Mouse (Mus musculus) layer of hippocampus, adult 9-10 months (tissue): ENCODE data around the gene Cpm.

Experiments
- DNase-seq: peaks from one replicate; pipeline ENCODE4 v3.0.0; 2022; ENCODE audit warnings: low spot score

Cpm gene

DNA sequence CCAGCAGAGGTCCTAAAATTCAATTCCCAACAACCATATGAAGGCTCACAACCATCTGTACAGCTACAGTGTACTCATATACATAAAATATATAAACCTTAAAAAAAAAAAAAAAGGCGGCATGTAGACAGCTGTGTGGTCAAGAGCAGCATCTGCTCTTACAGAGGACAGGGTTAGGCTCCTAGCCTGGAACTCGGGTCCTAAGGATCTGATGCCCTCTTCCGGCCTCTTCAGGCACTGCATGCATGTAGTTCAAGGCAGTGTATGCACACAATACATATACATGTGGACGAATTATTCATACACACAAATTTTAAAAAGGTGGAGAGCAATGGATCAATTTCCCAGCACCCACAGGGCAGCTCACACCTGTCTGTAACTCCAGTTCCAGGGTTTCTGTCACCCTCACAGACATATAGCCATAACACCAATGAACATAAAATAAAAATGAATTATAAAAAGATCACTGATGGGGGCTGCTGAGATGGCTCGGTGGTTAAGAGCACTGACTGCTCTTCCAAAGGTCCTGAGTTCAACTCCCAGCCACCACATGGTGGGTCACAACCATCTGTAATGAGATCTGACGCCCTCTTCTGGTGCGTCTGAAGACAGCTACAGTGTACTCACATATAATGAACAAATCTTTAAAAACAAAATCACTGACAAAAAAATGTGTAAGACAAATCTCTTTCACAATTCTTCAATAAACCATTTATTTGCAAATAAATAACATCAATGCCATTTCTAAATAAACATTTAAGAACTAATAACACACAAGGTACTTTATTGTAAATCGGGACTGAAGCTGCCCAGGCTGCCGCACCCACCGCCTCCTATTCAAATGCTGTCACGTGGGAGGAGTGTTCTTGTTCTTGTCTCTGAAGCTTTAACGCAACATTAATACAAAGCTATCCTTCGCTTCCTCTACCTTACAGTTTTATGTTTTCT, 59.2 kb downstream of the Cpm start:
- DNase-seq = no peak

DNA sequence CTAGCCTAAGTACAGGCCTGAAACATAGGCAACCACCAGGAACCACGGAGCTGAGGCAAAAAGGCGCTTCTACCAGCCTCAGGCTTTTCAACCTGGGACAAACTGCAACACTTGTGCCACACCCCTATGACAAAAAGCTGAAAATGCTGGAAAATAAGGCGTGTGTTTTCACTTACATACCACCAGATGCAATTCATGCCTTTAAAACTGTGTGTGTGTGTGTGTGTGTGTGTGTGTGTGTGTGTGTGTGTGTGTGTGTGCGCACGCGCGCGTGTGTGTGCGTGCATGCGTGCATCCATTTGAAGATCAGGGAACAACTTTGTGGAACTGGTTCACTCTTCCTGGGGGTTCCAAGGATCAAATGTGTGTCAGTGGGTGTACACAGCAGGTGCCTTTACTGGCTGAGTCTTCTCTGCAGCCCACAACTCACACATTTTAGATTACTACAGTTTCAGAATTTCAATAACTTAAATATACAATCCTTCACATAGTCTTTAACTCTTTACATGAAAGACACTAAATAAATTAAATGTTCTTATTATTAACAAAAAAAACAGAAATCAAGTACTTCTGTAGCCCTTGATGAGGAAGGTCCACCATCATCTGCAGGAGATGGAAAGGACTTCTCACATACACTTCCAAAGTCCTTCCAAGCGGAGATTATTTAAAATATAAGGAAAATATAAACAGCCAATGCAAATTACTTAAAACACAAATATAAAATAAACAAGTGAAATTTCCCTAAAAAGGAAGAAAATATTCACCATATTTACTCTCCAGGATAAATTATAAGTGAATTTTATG, 60.2 kb downstream of the Cpm start:
- DNase-seq = no peak

DNA sequence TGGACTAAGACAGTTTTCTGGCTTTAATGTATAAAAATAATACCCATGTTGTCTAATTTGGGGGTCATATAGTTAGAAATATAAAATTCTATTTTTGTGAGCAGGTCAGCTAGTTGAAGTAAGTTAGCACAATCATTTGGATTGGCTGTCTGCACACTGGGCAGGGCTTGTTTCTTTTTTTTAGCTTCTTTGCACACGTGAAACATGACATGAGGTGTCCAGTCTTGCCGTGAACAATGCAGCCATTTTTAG, 60.7 kb downstream of the Cpm start:
- DNase-seq = no peak

DNA sequence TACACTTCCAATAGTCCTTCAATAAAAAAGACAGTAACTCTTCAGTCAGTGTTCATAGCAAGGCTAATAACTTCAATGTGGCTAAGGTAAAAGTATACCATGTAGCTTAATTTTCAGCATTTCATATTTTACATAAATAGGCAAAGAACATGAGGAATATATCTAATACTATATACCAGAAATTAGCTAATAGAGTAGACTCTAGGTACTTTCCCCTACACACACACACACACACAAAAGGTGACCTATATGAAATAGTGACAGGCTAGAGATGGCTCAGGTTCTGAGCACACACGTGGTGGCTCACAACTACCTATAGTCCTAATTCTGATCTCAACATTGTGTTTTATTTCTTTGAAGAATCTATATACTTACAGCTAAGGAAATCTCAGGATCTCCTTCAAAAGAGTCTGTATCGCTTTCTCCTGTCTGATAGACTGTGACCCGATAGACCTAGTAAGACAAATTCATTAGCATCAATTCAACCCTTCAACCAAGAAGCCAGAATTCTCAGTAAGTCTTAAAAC, 61.5 kb downstream of the Cpm start:
- DNase-seq = no peak

DNA sequence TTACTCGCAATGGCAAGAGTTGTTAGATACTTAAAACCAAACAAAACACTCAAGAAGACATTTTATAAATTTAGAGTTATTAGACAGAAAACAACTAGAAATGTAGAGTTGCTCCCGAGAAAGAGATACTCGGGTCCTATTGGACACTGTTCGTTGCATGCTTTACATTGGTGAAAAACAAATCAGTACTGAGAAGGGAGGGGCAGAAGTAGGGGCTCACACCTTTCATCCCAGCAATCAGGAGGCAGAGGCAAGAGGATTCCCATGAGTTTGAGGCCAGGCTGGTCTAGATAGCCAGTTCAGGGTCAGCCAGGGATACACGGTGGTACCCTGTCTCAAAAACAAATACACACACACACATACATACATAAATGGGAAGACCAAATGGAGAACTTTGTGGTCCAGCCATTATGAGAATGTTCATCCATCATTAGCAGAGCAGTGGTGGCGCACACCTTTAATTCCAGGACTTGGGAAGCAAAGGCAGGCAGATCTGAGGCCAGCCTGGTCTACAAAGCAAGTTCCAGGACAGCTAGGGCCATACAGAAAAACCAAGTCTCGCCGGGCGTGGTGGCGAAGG, 62.2 kb downstream of the Cpm start:
- DNase-seq = no peak

DNA sequence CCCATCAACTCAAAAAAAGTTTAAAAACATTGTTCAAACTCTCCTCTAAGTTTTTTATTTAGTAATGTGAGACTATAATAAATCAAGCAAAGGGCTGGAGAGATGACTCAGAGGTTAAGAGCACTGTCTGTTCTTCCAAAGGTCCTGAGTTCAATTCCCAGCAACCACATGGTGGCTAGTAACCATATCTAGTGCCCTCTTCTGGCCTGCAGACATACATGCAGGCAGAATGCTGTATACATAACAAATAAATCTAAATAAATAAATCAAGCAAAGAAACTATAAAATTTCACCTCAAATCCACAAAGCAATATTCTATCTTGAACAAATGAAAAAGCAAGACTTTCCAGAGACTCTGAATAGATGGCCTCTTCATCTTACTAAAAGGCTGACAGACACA, 62.9 kb downstream of the Cpm start:
- no peak for DNase-seq

DNA sequence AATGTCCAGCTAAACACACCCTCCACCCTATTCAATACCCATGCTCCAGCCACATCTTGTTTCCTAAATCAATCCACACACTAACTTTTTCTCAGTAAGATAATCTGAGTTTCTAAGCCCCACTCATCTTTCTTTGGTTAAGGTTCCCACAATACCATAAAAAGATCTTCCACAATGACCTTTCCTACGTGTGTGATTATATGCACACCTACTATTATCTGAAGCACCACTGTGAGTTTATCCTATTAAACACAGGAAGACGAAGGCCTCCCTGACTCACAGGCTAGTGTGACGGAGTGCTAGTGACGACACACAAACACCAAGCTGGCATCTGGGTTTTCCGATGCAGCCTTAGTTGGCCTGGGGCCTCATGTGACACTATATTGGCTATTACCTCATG, 63.7 kb downstream of the Cpm start:
- DNase-seq = no peak

DNA sequence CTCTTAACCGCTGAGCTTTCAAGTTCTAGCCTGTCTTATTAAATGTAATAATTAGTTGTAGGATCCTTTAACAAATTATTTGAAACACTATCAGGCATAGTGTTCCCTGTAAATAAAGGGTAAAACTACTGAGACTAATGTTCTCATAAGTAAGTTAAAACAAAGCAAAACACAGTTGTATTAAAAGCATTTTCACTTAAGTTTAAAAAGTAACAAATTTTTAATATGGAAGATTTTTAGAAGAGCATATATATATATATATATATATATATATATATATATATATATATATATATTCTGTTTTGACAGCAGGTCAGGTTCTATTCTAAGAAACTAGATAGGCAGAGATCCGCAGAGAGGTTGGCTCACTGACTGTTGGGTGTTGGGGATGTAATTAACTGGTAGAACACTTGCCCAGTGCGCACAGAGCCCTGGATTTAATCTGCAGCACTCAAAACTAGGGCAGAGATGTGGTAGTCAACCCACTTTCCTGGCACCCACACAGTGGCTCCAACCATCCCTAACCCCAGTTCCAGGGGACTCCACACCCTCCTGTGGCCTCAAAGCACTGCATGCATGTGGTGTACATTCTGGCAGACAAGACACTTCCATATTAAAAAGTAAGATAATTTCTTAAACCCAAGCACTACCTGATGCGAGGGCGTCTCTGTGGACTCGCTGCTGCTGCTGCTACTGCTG, 65.1 kb downstream of the Cpm start:
- no peak for DNase-seq

DNA sequence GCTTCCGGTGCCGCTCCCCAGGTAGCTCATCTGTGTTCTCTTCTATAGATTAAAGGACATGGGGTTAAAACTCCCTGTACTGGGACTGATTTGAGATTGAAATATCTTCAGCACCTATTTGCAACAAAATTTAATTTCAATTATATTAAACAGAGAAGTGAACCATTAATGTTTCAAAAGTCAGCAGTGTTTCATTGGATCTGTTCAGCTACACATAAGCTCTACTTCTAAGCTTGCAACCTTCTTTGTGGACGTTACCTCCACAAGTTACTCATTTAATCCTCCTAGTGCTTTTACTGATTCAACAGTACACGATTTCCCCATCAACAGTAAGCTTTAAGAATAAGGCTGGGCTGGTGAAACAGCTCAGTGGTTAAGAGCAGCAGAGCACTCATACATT, 65.7 kb downstream of the Cpm start:
- DNase-seq = no peak

DNA sequence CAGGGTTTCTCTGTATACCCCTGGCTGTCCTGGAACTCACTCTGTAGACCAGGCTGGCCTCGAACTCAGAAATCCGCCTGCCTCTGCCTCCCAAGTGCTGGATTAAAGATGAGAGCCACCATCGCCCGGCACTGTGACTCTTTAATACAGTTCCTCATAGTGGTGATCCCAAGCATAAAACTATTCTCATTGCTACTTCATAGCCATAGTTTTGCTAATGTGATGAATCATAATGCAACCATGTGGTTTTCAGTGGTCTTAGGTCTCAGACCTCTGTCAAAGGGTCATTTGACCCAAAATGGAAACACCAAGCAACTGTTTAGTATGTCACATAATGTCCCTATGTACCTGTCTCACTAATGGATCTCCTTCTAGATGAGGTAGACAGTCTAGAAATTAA, 66.3 kb downstream of the Cpm start:
- DNase-seq = no peak

DNA sequence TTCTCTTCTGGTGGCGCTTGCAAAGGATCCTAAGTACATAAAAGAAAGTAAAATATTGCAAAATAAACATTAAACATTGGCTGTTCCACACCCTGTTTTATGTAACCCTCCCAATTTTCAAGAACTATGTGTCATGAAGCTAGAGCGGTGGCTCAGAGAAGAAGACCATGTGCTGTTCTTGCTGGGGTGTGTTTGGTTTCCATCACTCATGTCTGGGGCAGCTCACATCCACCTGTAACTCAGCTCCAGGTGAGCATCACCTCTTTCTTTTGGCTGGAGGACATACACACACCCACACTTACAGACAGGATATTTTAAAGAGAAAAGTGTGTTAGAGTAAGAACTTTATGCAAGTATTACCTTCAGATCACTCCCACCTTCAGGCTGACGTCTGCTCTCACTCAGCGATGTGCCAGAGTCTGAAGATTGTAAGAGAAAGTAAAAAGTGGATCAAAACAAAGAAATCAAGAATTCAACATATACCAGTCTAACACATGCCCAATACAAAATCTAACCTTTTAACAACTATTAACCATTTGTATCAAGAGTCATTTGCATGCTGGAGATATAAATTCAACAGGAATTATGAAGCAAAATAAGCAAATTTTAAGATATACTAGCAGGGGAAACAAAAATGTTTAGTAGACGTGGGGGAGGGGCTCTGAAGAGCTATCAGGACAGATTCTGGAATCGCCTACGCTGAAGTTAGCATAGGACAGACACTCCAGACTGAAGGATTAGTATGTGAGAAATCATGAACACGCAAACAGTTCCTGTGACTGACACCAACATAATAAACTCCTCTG, 66.9 kb downstream of the Cpm start:
- DNase-seq = no peak

DNA sequence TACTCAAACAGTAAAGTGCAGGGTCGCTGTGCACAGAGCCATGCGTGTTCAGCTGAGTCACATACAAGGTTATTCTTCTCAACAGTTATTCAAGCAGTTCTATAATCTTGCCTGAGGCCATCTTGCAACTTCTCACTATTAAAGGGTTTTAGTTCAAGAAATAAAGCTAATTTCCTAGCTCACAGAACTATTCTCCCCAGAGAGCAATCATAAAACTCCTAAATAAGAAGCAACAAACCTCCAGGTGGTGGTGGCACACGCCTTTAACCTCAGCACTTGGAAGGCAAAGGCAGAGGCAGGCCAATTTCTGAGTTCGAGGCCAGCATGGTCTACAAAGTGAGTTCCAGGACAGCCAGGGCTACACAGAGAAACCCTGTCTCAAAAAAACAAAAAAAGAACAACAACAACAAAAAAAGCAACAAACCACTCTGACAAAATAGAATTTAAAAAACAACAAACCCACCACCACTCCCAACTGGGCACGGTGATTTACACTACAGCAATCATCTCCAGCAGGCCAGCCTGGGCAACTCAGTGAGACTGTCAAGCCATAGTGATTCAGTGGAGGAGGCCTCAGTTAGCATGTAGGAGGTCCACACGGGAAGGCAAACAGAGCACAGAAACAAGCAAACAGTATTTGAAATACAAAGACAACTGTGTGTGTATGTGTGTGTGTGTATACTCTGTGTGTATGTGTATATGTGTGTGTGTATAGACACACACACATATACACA, 67.7 kb downstream of the Cpm start:
- DNase-seq = no peak

DNA sequence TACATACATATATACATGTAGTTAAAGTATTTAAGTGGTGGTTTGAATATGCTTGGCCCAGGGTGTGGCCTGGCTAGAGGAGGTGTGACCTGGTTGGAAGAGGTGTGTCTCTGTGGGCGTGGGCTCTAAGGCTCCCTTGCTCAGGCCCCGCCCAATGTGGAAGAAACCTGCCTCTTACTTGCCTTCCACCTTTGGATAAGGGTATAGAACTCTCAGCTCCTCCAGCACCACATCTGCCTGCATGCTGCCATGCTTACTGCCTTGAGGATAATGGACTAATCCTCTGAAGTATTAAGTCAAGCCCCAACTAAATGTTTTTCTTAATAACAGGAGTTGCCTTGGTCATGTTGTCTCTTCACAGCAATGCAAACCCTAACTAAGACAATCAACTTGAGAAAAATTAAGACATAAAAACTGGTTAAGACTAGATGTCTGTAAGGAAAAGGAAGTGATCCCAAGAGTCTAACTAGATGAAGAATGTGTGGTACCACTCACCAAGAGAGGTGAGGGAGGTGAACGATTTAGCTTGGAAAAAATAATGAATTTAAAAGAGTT, 68.3 kb downstream of the Cpm start:
- DNase-seq = no peak

DNA sequence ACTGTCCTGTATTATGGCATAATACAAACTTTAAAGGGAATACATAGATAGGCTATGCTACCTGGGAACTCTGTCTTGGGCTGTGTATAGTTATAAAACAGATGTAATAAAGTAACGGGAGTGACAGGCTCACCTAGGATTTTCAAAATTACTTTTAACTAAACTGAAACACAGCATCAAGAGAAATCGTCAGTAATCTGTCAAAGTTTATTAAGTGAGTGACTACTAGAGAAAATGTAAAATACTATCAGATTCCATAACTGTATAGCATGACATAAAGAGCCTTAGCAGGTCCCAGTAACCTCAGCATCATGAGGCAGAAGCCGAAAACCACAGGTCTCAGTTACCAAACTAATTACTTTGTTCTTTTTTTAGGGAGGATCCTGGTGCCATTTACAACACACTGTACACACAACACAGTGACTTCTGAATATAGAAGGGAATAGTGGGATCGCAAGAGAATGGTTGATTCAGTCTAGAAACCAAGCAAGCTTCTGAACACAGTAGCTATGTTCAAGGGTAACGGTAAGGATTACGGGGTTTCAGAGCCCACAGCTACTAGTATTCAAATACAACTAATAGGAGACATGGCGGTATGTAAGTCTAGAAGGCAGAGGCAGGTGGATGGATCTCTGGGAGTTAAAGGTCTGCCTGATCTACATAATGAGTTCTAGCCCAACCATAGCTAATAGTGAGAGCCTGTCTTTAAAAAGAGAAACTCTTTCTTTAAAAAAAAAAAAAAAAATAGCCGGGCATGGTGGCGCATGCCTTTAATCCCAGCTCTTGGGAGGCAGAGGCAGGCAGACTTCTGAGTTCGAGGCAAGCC, 69.2 kb downstream of the Cpm start:
- no peak for DNase-seq

DNA sequence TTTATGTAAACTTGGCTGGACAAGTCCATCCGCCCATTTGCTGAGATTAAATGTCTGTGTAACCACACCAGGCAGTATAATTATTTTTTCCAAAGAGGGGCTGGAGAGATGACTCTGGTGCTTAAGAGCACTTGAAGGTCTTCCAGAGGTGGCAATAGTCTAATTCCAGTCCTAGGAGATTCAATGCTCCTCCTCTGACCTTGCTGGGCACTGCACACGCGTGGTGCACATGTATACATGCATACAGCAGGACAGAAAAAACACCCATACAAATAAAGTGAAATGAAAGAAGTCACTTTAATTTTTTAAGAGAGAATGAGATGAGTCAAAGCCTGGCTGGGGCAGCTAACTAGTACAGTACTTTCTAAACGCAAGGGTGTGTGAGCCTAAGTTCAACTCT, 70.6 kb downstream of the Cpm start:
- DNase-seq = no peak

DNA sequence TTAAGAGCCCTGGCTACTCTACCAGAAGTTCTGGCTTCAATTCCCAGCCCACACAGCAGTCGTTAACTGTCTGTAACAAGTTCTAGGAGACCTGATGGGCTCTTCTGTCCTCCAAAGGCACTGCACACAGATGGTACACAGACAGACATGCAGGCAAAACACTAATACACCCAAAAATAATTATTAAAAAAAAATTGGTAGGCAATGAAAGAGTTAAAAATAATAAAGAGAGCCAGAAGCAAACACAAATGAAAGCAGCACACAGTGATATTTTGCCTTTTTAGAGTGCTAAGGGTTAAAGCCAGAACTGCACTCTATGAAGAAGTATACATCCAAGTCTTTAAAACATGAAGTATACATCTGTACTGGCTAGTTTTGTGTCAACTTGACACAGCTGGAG, 71.2 kb downstream of the Cpm start:
- DNase-seq = no peak

DNA sequence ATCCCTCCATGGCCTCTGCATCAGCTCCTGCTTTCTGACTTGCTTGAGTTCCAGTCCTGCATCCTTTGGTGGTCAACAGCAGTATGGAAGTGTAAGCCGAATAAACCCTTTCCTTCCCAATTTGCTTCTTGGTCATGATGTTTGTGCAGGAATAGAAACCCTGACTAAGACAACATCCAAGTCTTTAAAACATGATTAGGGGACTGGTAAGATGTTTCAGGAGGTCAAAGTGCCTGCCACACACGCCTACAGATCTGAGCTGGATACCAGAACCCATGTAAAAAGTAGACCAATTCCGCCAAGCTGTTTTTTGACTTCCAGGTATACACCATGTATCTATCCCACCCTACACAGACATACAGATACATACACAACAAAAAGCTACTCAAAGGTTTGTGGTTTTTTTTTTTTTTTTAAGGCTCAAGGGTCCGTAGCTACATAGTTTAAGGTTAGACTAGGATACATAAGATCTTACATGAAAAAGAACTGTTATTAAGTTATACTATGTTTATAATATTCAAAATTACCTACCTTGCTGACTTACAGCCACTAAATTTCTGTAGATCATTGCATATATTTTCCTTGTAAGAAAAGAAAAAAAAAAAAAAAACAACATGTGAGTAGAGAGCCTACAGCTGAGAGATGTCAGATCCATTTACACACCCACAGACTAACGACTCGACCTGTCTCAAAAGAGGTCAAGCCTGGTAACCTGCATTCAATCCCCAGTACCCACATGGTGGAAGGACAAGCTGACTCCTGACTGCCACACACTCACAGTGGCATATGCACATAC, 71.9 kb downstream of the Cpm start:
- no peak for DNase-seq

DNA sequence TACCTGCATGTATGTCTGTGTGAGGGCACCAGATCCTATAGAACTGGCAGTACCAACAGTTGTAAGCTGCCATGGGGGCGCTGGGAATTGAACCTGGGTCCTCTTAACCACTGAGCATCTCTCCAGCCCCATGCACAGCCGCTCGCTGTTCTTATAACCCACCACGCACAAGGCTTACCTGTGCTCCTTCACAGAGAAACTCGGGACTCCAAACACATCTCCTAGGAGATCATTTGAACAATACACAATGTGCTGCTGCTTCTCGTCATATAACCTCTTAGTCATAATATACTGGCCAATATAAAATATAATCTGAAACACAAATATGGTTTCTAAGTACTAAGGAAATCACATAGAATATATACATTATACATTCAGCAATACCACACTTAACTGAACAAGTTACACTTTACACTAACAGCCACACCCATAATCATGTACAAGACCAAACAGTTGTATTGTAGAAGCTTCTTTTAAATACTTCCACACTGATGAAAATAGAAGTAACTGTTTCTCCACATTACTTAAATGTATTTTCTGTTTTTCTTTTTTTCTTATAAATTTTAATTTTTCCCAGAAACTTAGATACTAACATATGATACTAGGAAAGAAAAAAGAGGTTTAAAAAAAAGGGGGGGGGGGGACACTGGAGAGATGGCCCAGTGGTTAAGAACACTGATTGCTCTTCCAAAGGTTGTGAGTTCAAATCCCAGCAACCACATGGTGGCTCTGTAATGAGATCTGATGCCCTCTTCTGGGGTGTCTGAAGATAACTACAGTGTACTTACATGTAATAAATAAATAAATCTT, 72.9 kb downstream of the Cpm start:
- no peak for DNase-seq
